Mouse (Mus musculus) adrenal gland, postnatal 36 days (tissue): ENCODE results near the gene Rbpj. TPM values are rescaled to one million over a fixed set of nuclear protein-coding genes. Genes with fewer than 3 reads are reported as not detected.
A peak's percentile ranks its signal among the peaks of the same experiment; 100 is the strongest.

Experiments
- DNase-seq, 2 experiments: peaks; one replicate each; pipeline ENCODE4 v3.0.0; 2021; ENCODE audit warnings: mixed read lengths in 1 of 2
- total RNA-seq, 2 experiments: library from RNA; stranded (reverse); gene quantifications; 2 replicates each; pipeline ENCODE4 v1.2.3; 2021

The Rbpj gene
- total RNA-seq, 2 experiments from 2014 or later: 39.4 to 44.5 TPM

GRCm38 (mm10) chr5:53551394-53551793, 85.4 kb downstream of the Rbpj start:
- peak; percentile 4 to 20 for DNase-seq

GRCm38 (mm10) chr5:53551910-53552309, 86.0 kb downstream of the Rbpj start:
- DNase-seq: no peak

- DNase-seq: no peak
These were observed 87.3 kb downstream of the Rbpj start for GRCm38 (mm10) chr5:53553281-53553680.

- DNase-seq: no peak
These were observed 88.2 kb downstream of the Rbpj start for GRCm38 (mm10) chr5:53554180-53554579.

- no peak for DNase-seq
These were observed 89.0 kb downstream of the Rbpj start for GRCm38 (mm10) chr5:53554926-53555325.

- DNase-seq: no peak
These were observed 89.5 kb downstream of the Rbpj start for GRCm38 (mm10) chr5:53555474-53555873.

GRCm38 (mm10) chr5:53555929-53556328, 90.0 kb downstream of the Rbpj start:
- DNase-seq: no peak

- no peak for DNase-seq
These were observed 91.8 kb downstream of the Rbpj start for GRCm38 (mm10) chr5:53557544-53558260.

GRCm38 (mm10) chr5:53561160-53561559, 95.2 kb downstream of the Rbpj start:
- no peak for DNase-seq

GRCm38 (mm10) chr5:53564309-53564708, 98.4 kb downstream of the Rbpj start:
- no peak for DNase-seq

GRCm38 (mm10) chr5:53565213-53565794, 99.4 kb downstream of the Rbpj start:
- no peak for DNase-seq

- DNase-seq: no peak
These were observed 100.6 kb downstream of the Rbpj start for GRCm38 (mm10) chr5:53566485-53567083.

- DNase-seq: no peak
These were observed 106.5 kb downstream of the Rbpj start for GRCm38 (mm10) chr5:53572496-53572895.

GRCm38 (mm10) chr5:53574883-53575442, 109.0 kb downstream of the Rbpj start:
- DNase-seq: no peak

GRCm38 (mm10) chr5:53577272-53577889, 111.4 kb downstream of the Rbpj start:
- no peak for DNase-seq

GRCm38 (mm10) chr5:53584069-53584767, 118.3 kb downstream of the Rbpj start:
- no peak for DNase-seq

- DNase-seq: peak; percentile 84 to 86
These were observed 122.6 kb downstream of the Rbpj start for GRCm38 (mm10) chr5:53588421-53589171.

GRCm38 (mm10) chr5:53589172-53589960, 123.4 kb downstream of the Rbpj start:
- peak; percentile 97 to 98 for DNase-seq

- DNase-seq: peak; percentile 100
These were observed 124.3 kb downstream of the Rbpj start for GRCm38 (mm10) chr5:53590179-53590765.
